Mouse (Mus musculus): Measurements from ENCODE around the gene Gm10985. TPM values are rescaled to one million over a fixed set of nuclear protein-coding genes. Genes with fewer than 3 reads are reported as not detected.

The Gm10985 gene
- polyA plus RNA-seq (2012; rRNA removed), result not detected in 2 replicates

DNA sequence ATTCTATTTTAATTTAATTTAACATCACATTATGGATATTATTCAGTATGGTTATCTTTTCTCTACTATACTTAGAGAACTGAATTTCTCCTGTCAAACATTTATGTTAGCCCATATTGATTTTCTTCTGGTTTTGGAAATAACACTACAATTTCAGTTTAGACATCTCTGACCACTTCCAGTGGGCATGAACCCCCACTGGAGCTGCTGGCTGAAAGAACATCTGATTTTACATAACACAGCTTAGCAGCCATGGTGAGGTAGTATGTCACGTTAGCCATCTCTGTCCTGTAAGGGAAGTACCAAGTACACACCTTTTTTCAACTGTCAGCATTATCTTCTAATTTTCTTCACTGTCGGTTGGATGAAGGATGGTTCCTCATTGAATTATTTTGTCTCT lies at the start of gene Gm10985:
Gene Gm10985, plus strand, starts transcription at position 301 of the 400 bp plus-strand sequence.
- H3K27me3 ChIP-seq (ENCODE audit: control insufficient read depth, insufficient read depth, low read length), result no peaks in the 10 kb centered on the region
- no peaks in the 10 kb centered on the region for H3K36me3 ChIP-seq (ENCODE audit: control insufficient read depth, insufficient read depth, low read length)
- no peak within 1 kb of the TSS for H3K4me3 ChIP-seq (ENCODE audit: low read depth, low read length)
- no peaks in the 10 kb centered on the region for H3K4me1 ChIP-seq (ENCODE audit: control insufficient read depth, insufficient read depth, insufficient read length, low read length)
- no peak within 1 kb of the TSS for H3K27ac ChIP-seq (ENCODE audit: insufficient read depth, low read depth, low read length)
- TF ChIP-seq CTCF (IDR thresholded peaks at IDR 0.05; ENCODE audit: extremely low read depth, insufficient read length, insufficient replicate concordance, low read depth, low read length) (no peak), POLR2A (IDR thresholded peaks at IDR 0.05; ENCODE audit: low read depth, low read length) (no peak)
- WGBS, result 69% methylated on average over 2 of the region's 2 CpGs

DNA sequence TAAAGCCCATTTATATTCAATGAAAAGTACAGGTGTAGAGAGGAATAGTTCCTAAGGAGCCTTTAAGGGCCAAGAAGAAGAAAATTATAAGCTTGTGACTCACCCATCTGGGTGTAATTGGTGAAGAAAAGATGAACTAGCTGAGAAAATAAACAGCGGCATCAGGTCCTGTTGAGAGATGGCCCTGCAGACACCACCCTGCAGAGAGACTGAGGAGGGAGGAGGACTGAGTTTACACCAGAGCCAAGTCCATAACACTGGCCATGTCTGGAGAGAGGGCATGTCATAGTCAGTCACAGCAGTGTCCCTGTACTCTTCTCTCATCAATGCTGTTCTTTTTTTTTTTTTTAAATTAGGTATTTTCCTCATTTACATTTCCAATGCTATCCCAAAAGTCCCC lies 48.0 kb upstream of the Gm10985 start:
- Histone ChIP-seq H3K27ac (ENCODE audit: insufficient read depth, low read depth, low read length) (no peak overlapping the region), H3K27me3 (ENCODE audit: control insufficient read depth, insufficient read depth, low read length) (no peaks in the 10 kb centered on the region), H3K4me1 (ENCODE audit: control insufficient read depth, insufficient read depth, insufficient read length, low read length) (no peaks in the 10 kb centered on the region), H3K36me3 (ENCODE audit: control insufficient read depth, insufficient read depth, low read length) (no peaks in the 10 kb centered on the region), H3K4me3 (ENCODE audit: low read depth, low read length) (no peak overlapping the region)
- TF ChIP-seq CTCF (IDR thresholded peaks at IDR 0.05; ENCODE audit: extremely low read depth, insufficient read length, insufficient replicate concordance, low read depth, low read length), result no peak
- no peak for TF ChIP-seq POLR2A (IDR thresholded peaks at IDR 0.05; ENCODE audit: low read depth, low read length)
- WGBS, result 81% methylated on average over 1 of the region's 1 CpGs

DNA sequence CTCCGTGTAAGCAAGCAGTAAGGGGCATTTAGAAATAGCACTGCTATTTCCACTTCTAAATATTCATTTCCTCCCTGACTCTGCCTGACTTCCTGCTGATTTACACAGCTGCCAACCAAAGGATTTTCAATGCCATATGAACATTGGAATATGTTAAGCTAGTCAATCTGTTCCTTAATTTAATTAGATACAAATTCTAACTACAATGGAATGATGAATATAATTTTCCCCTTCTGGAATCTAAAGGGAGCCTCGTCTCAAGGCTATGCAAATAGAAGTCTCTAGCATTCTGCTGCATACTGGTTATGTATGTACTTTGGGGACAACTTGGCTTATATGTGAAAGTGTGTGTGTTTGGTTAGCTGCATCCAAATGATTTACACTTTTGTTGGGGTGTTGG lies 45.2 kb upstream of the Gm10985 start:
- Histone ChIP-seq H3K4me3 (ENCODE audit: low read depth, low read length) (no peak overlapping the region), H3K36me3 (ENCODE audit: control insufficient read depth, insufficient read depth, low read length) (no peaks in the 10 kb centered on the region), H3K27ac (ENCODE audit: insufficient read depth, low read depth, low read length) (no peak overlapping the region), H3K27me3 (ENCODE audit: control insufficient read depth, insufficient read depth, low read length) (no peaks in the 10 kb centered on the region), H3K4me1 (ENCODE audit: control insufficient read depth, insufficient read depth, insufficient read length, low read length) (no peaks in the 10 kb centered on the region)
- 52% methylated on average over 2 of the region's 2 CpGs for WGBS
- TF ChIP-seq POLR2A (IDR thresholded peaks at IDR 0.05; ENCODE audit: low read depth, low read length) (no peak), CTCF (IDR thresholded peaks at IDR 0.05; ENCODE audit: extremely low read depth, insufficient read length, insufficient replicate concordance, low read depth, low read length) (no peak)

DNA sequence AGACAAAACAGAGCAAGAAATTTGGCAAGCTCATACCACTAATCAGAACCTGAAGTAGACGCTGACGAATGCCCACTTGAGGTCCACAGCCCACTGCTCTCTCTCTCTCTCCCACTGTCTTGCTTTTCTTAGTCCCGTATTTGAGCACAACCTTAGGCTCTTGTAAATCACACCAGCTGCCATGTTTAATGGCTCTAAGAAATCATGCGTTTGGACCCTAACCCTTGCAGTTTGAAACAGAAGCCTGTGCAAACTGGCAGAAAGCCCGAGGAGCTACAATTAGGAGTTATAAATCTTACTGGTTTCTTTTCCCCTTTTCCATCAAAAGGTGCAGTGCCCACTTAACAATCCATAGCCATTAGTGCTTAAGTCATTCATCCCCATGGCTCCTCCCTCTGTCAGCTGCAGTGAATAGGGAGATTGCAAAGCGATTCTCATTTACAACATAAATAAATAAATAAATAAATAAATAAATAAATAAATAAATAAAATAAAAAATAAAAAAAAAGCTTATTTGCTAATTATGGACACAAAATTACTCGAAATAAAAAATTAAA lies 31.4 kb upstream of the Gm10985 start:
- Histone ChIP-seq H3K27ac (ENCODE audit: insufficient read depth, low read depth, low read length) (no peak overlapping the region), H3K36me3 (ENCODE audit: control insufficient read depth, insufficient read depth, low read length) (no peaks in the 10 kb centered on the region), H3K4me1 (ENCODE audit: control insufficient read depth, insufficient read depth, insufficient read length, low read length) (no peaks in the 10 kb centered on the region), H3K4me3 (ENCODE audit: low read depth, low read length) (no peak overlapping the region), H3K27me3 (ENCODE audit: control insufficient read depth, insufficient read depth, low read length) (no peaks in the 10 kb centered on the region)
- 60% methylated on average over 7 of the region's 7 CpGs for WGBS
- TF ChIP-seq POLR2A (IDR thresholded peaks at IDR 0.05; ENCODE audit: low read depth, low read length), result no peak
- TF ChIP-seq CTCF (IDR thresholded peaks at IDR 0.05; ENCODE audit: extremely low read depth, insufficient read length, insufficient replicate concordance, low read depth, low read length), result no peak

DNA sequence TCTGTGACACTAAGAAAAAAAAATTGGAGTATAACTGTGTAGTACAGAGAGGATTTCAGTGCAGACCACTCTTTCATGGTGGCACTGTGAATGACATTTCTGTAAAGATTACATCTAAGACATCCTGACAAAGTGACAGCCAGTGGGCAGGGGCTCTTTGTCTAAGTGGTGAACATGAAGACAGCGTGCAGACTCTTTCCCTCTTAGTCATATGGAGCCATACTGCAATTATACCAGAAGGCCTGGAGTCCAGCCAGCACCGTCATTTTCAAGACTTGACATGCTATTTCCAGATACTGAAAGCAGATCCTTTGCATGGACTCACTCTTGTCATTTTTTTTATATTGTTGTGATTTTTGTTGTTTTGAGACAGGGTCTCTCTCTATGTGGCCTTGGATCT lies 10.6 kb upstream of the Gm10985 start:
- TF ChIP-seq CTCF (IDR thresholded peaks at IDR 0.05; ENCODE audit: extremely low read depth, insufficient read length, insufficient replicate concordance, low read depth, low read length) (no peak), POLR2A (IDR thresholded peaks at IDR 0.05; ENCODE audit: low read depth, low read length) (no peak)
- no peak overlapping the region for H3K4me3 ChIP-seq (ENCODE audit: low read depth, low read length)
- no peak overlapping the region for H3K27ac ChIP-seq (ENCODE audit: insufficient read depth, low read depth, low read length)
- WGBS, result 72% methylated on average over 2 of the region's 2 CpGs
- H3K4me1 ChIP-seq (ENCODE audit: control insufficient read depth, insufficient read depth, insufficient read length, low read length), result no peaks in the 10 kb centered on the region
- no peaks in the 10 kb centered on the region for H3K36me3 ChIP-seq (ENCODE audit: control insufficient read depth, insufficient read depth, low read length)
- H3K27me3 ChIP-seq (ENCODE audit: control insufficient read depth, insufficient read depth, low read length), result no peaks in the 10 kb centered on the region

DNA sequence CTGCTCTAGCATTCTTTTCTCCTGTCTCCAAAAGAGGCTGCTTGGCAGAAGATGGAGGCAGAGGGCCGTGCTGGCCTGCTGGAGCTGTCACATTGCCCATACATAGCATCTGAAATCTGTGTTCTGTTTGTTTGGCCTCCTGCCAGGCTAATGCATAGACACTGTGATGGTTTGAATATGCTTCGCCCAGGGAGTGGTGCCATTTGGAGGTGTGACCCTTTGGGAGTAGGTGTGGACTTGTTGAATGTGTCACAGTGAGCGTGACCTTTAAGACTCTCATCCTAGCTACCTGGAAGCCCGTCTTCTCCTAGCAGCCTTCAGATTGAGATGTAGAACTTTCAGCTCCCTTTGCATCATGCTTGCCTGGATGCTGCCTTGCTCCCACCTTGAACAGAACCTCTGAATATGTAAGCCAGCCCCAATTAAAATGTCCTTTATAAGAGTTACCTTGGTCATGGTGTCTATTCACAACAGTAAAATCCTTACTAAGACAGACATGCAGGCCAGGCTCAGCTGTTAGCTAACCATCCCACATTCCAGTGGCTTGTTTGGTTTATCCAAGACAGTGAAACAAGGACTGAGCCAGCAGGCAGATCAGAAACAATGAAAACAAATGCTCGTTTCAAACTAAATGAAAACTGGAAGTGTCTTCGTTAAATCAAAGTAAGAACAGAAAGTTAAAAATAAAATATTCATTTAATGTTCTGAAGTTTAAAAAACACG lies 1.5 kb downstream of the Gm10985 start:
- H3K27me3 ChIP-seq (ENCODE audit: control insufficient read depth, insufficient read depth, low read length), result no peaks in the 10 kb centered on the region
- 44% methylated on average over 7 of the region's 7 CpGs for WGBS
- no peak overlapping the region for H3K4me3 ChIP-seq (ENCODE audit: low read depth, low read length)
- TF ChIP-seq POLR2A (IDR thresholded peaks at IDR 0.05; ENCODE audit: low read depth, low read length) (no peak), CTCF (IDR thresholded peaks at IDR 0.05; ENCODE audit: extremely low read depth, insufficient read length, insufficient replicate concordance, low read depth, low read length) (no peak)
- H3K27ac ChIP-seq (ENCODE audit: insufficient read depth, low read depth, low read length), result no peak overlapping the region
- H3K36me3 ChIP-seq (ENCODE audit: control insufficient read depth, insufficient read depth, low read length), result no peaks in the 10 kb centered on the region
- no peaks in the 10 kb centered on the region for H3K4me1 ChIP-seq (ENCODE audit: control insufficient read depth, insufficient read depth, insufficient read length, low read length)

DNA sequence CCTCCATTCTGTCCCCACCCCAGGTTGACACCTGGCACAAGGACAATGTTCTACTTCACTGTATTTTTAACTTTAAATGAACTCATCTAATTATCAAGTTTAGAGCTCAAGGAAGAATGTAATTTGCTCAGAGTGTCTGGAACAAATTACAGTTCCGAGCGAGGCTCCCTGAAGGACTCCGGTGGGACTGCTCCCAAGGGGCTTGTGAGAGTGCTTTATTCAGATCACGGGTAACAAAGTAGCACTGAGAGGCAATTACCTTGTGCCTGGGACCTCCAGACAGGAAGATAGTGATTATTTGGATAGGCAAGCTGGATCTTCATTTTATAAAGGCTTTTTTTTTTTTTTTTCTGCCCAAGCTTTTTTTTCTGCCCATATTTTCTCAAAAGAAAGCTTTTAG lies 2.8 kb downstream of the Gm10985 start:
- TF ChIP-seq CTCF (IDR thresholded peaks at IDR 0.05; ENCODE audit: extremely low read depth, insufficient read length, insufficient replicate concordance, low read depth, low read length) (no peak), POLR2A (IDR thresholded peaks at IDR 0.05; ENCODE audit: low read depth, low read length) (no peak)
- Histone ChIP-seq H3K4me1 (ENCODE audit: control insufficient read depth, insufficient read depth, insufficient read length, low read length) (no peaks in the 10 kb centered on the region), H3K27me3 (ENCODE audit: control insufficient read depth, insufficient read depth, low read length) (no peaks in the 10 kb centered on the region), H3K27ac (ENCODE audit: insufficient read depth, low read depth, low read length) (no peak overlapping the region), H3K4me3 (ENCODE audit: low read depth, low read length) (no peak overlapping the region), H3K36me3 (ENCODE audit: control insufficient read depth, insufficient read depth, low read length) (no peaks in the 10 kb centered on the region)
- 82% methylated on average over 4 of the region's 4 CpGs for WGBS
